Mouse (Mus musculus) liver, postnatal 0 days (tissue): ENCODE data around the gene Ppm1h.

Source experiments
- CTCF ChIP-seq: sonication (generic); IDR thresholded peaks from 2 replicates; pipeline ENCODE4 v1.5.1; 2016; ENCODE audit warnings: antibody characterized with exemption, low read depth
- EP300 ChIP-seq: IDR thresholded peaks from 2 replicates; pipeline ENCODE4 v1.6.1; 2016; ENCODE audit warnings: antibody characterized with exemption, low read depth, mild to moderate bottlenecking

DNA sequence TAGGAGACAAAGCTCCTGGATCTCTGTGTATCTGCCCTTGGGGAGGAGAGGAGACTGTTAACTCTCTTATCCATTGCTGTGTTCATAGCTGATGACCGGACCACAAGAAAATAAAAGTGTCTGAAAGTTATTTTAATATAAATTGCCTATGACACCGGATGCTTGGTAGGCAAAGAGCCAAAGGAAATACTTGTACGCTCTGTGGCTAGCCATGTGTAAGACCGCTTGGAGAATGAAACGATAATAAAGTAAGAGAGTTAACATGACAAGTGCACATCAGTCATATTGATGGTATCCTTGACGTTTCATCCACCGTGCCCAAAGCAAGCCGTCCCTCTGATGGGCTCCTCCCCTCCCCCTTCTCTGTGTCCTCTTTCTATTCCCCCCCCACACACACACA lies 194.2 kb downstream of the Ppm1h start:
- TF ChIP-seq CTCF (no peak), EP300 (no peak)
